Mouse (Mus musculus): ENCODE data around the gene Mertk.

- TF ChIP-seq CTCF (IDR thresholded peaks at IDR 0.05; ENCODE audit: low read depth): no peak
- TF ChIP-seq EP300 (IDR thresholded peaks at IDR 0.05; ENCODE audit: low read depth): no peak
These were observed 88.0 kb downstream of the Mertk start for GRCm38 (mm10) chr2:128786795-128787194.

Data from liver, postnatal 0 days (tissue).